Mouse (Mus musculus): ENCODE data around the gene Kbtbd12.

Gene Kbtbd12

DNA sequence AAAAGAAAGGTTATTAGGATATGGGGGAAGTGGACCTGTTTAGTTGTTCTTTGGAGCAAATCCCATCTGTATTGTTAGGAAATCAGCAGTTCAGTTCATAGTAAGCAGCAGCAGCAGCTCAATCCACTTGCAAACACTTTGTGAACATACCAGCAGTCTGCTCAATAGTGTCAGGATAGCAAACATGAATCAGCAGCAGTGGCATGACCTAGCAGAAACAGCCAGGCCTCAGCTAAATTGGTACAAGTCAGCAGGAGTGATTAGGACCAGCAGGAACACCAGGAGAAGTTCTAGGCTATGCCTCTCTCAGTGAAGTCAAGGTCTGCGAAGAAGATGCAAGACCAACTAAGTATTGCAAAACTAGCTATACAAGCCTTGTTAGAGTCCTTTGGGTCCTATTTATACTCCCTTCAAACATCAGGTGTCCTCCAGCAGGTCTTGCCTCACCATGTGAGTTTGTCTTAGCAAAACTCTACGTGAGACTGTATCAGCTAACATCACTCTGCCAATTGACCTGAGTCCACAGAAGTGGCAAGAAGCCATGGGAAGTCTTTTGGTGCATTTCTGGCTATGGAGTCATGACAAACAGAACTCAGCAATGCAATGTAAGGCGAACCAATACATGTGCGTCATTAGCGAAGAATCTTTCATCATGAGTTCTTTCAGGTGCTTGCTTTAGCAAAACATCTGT, at the start of gene Kbtbd12:
Gene Kbtbd12, minus strand, starts transcription at position 340 of the 691 bp plus-strand sequence.
- in situ Hi-C loops (cut with MboI, MseI) = no loop called here

DNA sequence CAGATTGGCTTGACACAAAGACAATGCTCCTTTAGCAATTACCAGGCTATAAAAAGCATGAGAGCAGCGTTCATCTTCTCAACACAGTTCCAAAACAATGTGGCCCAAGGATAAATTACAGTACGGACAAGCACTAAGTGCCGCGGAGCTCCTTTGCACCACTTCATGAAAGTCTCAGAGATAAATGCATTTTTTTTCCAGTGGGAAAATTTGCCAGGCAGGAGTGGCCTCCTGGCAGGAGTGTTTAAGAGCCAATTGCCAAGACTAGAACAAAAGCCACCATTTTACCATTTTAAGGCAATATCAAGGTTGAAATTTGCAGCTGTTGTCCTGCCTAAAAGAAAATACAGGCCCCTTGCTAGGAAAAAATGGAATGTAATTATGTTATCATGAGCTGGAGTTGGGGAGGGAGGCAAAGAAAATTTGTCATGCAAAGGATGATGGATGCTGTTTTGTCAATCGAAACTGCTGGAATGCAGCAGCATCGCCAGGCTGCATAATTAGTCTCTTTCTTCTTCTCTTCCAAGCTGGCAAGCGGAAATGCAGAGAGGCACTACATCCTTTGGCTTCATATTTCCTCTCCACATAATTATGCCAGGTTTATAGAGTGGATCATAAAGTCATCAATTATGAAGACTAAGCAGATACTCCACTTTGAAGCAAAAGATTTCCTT, 45.8 kb upstream of the Kbtbd12 start:
- in situ Hi-C loops (cut with MboI, MseI) = no loop called here

DNA sequence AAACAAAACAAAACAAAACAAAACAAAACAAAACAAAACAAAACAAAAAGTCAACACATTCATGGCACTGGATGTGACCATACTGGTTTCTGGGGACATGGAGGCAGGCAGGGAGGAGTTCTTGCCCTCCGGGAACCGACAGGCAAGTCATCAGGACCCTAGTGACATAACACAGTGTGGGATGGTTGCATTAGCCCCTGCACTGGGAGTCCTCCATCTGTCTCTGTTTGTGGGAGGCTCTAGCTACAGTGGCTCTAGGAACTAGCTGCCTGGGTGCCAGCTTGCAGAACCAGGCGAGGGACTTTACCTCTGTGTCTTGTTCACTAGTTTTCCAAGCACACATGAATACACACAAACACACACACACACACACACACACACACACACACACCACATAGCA, 43.3 kb upstream of the Kbtbd12 start:
- in situ Hi-C loops (cut with MboI, MseI) = no loop called here

DNA sequence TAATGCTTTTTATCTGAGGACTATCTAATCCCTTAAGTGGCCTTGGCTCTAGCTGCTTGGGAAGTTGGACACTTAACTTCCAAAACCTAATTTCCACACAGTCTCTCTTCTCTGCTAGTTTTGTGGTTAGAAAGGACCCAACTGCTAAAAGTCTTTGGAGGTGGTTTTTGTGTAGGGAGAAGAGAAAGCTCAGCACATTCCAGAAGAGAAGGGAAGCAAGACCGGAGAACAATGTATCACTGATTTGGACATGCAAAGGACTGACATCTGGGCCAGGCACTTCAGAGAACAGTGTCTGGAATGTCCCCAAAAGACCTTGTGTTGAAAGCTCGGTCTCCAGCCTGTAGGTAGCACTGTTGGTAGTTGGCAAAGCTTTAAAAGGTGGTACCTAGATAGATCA, 40.0 kb upstream of the Kbtbd12 start:
- in situ Hi-C loops (cut with MboI, MseI) = no loop called here

DNA sequence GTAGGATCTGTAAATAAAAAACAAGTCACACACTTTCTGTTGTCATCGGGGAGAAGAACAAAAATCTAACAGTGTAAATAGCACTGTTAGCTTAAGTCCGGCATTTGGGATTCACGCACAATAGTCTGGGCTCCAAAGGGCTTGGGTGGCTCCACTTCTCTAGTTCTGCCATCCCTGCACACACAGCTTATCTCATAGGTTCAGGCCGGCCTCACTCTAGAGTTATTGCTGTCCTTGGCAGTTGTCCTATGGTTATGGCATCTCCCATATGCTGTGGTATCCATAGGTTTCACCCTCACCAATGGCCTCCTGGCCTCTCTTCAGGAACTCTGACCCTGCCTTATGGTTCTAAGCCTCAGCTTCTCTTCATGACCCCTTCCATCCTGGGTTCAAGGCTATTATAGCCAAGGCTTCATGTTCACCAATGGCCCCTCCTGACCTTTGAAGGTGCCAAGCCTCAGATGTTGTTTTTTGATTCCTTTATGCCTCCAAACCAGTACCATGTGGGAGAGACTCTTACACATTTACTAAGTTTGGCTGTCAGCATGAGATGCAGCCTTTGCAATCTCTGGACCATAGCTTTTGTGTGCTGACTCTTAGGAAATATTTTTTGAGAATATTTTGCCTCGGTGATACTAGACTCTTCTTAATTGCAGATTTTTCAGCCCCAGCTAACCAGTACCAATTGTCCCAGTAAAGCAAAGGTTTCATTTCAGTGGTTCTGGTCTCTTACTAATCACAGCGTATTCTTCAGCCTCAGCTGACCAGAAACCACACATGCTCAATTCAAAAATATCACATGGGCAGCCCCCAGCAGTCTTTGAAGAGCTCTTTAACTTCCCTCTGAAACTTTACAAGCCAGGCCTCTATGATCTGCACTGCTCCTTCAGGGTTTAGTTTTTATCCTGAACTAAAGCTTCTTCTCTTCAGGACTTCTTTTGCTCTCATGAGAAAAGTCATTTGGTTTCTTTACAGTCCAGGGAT, 39.3 kb upstream of the Kbtbd12 start:
- in situ Hi-C loops (cut with MboI, MseI) = no loop called here

DNA sequence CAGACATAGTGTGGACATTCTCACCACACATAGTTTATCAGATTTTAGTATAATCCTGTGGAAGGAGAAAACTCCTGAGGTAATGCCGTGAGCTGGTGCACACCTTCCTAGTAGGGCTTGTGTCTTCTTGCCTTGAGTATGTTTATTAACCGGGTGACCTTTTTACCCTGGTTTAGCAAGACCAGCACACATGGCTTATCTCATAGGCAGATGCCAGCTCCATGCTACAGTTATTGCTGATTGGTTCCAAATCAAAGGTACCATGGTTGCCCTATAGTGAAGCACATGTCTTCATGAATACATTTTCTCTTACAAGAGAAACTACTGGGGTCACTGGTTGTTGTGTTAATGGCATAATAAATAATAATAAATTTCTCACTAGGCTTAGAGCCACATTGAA, 38.1 kb upstream of the Kbtbd12 start:
- in situ Hi-C loops (cut with MboI, MseI) = no loop called here

DNA sequence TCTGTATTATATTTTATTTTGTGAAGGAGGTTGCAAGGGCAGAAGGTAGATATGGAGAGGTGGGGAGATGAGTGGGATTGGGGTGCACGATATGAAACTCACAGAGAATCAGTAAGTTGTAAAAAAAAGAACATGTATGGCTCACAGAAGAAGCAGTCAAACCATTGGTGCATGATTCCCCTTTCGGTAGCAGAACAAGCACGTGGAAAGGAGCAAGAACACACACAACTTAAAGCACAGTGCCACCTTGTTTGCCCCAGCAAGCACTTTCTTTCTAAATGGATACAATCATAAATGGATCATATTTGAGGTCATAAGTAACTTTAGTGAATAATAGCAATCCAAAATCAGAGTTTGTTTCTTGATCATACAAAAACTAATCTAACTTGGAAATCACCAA, 24.5 kb upstream of the Kbtbd12 start:
- in situ Hi-C loops (cut with MboI, MseI) = no loop called here

DNA sequence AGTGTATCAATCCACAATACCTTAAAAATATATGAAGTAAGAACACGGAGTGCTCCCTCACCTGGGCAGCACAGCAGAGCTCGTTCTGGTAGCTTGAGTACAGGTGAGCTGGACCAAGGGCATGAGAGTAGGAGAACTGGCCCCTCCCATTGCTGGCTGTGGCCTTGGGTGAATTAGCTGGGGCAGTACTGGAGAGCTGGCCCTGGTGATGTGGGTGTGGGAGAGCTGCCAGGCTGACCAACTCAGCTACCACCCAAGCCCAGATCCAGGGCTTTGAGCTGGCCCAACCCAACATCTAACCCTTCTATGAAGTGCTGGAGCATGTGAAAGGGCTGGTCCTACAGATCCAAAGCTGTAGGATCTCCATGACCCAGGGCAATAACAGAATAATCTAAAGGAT, 23.9 kb upstream of the Kbtbd12 start:
- in situ Hi-C loops (cut with MboI, MseI) = no loop called here

DNA sequence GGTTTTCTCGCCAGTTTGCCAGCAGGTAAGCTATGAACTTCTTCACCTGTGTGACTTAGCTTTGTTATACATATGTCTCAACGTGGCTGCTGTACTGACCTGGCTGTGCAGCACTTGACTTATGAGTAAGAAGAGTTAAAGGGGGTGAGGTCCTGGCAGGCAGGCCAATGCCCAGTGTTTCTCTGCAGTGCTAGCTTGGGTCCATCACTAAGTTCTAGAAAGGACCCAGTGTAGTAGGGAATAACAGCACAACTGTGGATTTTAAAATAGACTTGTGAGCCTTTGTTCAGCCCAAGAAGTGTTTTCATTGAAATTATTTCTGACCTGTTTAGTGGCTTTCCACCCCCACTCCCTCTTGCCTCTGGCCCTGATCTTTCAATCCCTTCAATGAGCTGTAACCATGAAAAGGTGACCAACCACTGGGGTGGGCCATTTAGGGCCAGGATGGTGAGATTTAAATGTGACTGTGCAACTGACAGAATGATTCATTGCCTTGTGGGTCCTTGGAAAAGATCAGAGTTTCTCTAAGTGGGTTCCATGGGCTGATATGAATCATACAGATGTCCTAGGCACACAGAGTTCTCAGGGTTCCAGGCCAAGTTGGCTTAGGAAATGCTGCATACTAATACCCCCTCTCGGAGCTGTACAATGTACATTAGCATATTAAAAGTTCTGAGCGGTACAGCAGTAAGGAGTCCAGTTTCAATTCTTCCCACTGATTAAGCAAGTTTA, 10.0 kb upstream of the Kbtbd12 start:
- in situ Hi-C loops (cut with MboI, MseI) = loop anchor here (5.0 to 10.0 kb wide), 2 partner anchors 50 to 57 kb away; no protein-coding TSS in a partner anchor

DNA sequence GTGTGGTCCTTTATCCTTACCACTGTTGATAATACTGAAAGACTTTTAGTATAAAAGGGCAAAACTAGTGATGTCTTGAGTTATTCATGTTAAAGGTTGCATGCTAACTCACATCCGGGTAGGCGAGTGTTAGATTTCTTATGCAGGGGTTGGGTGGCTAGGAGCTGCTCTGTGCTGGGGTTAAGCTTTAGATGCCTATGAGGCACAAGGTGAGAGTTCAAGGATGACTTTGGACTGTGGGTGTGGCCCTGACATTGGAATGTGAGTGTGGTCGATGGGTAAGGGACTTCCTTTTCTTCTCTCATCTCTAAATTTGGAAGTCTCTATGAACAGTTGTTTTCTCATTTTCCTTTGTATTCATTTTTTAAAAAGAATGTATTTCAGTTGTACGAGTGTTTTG, 7.0 kb upstream of the Kbtbd12 start:
- in situ Hi-C loops (cut with MboI, MseI) = loop anchor here (5.0 to 10.0 kb wide), 3 partner anchors 53 to 92 kb away; no protein-coding TSS in a partner anchor

DNA sequence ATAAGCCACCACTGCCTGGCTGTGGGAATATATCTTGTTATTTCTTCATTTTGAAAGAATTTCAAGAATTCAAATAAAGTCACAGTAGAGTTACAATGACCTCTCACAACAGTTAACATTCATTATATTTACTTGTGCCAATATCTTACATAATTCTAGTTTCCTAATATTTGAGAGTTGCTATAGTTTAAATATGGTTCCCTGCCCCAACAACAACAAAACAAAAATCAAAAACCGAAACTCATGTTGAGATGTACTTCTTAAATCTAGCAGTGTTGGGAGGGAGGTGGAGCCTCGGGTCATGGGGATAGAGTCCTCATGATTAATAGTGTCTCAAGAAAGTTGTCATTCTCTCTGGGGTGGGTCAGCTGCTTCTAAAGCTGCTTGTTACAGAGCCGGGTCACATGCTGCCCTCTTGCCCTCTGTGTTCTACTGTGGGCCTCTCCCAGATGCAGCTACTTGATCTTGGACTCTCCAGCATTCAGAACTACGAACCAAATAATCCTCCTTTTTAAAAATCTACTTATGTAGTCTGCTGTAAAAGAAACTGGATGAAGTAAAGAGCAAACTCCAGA, 3.7 kb upstream of the Kbtbd12 start:
- in situ Hi-C loops (cut with MboI, MseI) = loop anchor here in 1 of 2 experiments (5.0 to 10.0 kb wide), 2 partner anchors 63 to 89 kb away; no protein-coding TSS in a partner anchor

DNA sequence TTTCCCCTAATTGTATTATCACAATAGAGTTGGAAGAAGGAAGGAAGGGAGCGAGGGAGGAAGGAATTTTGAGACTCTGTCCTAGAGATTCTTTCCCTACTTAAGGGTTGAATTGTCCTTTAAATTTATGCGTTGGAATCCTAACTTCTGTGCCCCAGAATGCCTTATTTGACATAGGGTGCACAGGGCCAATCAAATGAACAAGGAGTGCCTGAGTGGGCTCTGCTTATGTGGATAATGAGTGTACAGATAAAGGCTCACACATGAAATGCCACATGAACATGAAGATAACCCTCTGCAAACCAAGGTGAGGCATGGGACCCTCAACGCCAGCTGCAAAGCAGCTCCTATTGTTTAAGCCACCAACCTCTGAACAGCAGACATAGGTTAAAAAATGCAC, 2.6 kb upstream of the Kbtbd12 start:
- in situ Hi-C loops (cut with MboI, MseI) = loop anchor here in 1 of 2 experiments (5.0 to 10.0 kb wide), 2 partner anchors 64 to 88 kb away; no protein-coding TSS in a partner anchor

DNA sequence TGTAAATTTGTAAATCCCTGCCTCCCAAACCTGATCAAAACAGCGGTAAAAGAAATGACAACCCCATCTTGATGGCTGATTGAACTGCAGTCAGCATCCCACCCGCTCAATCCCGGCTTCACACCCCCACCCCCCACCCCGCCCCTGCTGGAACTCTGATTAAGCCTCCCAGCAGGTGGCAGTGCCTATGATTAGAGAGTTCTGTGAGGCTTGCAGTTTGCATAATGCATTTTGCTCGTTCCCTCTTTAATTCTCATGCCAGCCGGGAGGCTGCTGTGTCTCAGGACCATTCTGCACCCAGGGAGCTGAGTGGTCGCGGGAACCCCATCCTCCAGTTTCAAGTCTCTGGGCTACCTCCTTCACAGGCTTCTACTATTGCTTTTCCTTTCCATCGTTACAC, 2.2 kb upstream of the Kbtbd12 start:
- in situ Hi-C loops (cut with MboI, MseI) = loop anchor here in 1 of 2 experiments (5.0 to 10.0 kb wide), 2 partner anchors 65 to 88 kb away; no protein-coding TSS in a partner anchor

DNA sequence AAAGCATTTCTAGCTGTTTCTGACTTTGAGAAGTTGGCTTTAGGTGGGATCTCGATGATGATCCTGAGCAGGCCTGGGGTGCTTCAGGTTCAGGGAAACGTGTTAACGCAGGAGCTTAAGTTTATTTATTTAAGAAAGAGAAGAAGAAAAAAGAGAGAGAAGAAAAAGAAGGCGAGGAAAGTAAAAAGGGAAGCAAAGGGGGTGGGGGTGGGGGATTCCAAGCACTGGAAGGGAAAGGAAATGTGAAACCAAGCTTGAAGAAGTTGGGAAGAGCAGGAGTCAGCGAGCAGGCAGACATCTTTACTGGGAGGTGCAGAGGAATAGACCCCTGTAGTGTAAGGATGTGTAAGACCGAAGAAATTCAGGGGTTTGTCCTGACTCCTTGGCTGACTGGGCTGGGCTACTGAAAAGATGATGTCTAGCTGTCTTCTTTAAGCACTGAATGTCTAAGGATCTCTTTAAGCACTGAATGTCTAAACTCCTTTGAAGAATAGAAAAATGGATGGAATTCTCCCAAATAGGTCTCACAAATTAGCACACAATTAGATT, 1.7 kb upstream of the Kbtbd12 start:
- in situ Hi-C loops (cut with MboI, MseI) = no loop called here

DNA sequence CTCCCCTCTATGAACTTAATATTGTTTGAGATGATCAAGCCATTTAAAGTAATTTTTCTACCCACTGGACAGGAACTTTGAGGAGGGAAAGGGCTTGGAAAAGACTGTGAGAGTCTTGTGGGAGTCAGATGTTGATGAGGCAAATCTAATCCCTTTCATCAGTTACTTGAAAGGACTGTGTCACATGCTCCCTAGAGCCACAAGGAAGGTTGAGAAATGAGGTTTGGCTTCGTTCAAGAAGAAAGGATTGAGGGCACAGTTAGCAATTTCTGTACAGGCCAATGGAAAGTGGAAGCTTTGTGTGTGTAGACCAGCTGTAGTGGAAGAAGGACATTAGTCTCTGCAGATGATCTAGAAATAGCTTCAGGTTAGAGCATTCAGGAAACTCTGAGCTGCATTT, 1.2 kb upstream of the Kbtbd12 start:
- in situ Hi-C loops (cut with MboI, MseI) = no loop called here

DNA sequence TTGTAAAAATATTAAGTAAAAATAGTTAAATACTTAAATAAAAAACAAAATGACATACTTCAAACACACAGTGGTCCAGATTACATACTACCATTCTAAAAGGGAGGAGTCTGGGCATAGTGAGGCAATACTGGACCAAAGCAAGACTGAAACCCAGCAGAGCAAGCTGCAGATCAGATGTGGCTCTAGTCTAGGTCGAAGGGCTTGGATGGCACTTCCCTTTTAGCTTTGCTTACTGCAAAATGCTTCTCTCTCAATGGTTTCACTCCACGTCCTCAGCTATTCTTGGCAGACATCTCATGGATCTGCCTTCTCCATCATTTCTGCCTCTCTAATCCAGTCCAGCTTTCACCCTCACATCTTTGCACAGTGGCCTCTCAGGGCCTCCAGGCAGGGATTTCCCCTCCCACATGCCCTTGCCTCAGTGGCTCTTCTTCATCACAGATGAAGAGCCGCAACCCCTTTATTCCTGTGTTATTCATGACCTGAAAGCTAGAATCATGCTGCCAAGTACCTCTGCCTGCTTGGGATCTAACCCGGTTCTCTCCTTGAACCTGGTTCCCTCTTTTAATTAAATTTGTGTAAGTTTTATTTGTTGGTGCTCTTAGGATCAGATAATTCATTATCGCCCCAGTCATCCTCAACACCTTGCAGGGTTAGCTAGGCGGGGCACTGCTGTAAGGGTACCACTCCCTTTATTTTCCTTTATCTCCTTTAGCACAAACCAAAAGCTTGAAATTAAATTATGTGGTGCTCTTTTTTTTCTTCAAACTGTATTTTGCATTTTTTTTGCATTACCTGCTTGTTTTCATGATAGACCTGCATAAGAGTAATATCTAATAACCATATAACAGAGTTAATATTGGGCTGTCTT, 1.6 kb downstream of the Kbtbd12 start:
- in situ Hi-C loops (cut with MboI, MseI) = no loop called here

DNA sequence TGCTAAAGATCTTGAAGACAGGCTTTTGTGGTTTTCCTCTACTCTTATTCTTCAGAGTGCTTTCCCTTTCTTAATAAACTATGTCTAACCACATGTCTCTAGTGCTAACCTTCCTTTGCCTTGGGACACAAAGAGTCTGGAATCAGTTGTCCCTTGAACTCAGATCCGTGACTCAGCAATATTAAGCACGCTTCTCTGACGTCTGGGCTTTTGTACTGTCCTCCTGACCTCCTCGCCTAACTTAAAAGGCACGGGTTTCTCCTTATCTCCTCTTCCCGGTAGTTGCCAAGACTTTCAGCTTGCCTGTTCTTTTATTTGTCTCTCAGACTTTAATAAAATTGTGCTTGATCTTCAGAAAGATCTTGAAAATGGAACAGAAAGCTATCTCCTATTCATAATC, 6.5 kb downstream of the Kbtbd12 start:
- in situ Hi-C loops (cut with MboI, MseI) = no loop called here

DNA sequence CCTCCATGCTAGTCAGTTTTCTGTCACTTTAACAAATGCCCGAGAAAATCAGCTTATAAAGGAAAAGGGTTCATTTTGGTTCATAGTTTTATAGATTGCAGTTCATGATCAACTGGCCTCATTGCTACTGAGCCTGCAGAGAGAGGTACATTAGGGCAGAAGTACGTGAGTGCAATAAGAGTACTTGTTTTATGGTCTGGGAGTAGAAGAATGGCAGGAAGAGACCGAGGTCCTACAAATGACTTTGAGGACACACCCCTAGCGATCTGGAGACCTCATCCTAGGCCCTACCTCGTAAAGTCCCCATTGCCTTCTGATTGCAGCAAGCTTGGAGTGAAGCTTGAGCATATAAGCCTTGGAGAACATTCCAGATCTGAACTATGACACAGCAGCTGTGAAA, 7.2 kb downstream of the Kbtbd12 start:
- in situ Hi-C loops (cut with MboI, MseI) = no loop called here

DNA sequence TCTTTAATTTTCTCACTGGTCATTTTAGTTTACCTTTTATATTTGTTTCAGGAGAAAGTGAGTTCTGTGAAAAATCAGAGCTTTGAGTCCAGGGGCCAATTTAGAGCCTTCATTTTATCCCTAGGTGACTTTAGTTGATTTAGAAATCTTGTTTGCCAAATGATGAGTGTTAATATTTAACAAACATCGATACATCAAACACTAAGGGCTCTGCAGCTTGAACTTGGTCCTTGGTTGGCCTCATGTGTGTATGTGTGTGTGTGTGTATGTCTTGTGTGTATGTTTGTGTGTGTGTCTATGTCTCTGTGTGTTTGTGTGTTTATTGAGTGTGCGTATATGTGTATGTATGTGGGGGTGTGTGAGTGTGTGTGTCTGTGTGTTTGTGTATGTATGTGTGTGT, 7.9 kb downstream of the Kbtbd12 start:
- in situ Hi-C loops (cut with MboI, MseI) = no loop called here
